Mouse (Mus musculus) thymus, postnatal 10 days (tissue): ENCODE results near the gene Nynrin.

Source experiments
- DNase-seq, 2 experiments: peaks; one replicate each; pipeline ENCODE4 v3.0.0; 2021; ENCODE audit warnings: low spot score in 2 of 2

Gene Nynrin

DNA sequence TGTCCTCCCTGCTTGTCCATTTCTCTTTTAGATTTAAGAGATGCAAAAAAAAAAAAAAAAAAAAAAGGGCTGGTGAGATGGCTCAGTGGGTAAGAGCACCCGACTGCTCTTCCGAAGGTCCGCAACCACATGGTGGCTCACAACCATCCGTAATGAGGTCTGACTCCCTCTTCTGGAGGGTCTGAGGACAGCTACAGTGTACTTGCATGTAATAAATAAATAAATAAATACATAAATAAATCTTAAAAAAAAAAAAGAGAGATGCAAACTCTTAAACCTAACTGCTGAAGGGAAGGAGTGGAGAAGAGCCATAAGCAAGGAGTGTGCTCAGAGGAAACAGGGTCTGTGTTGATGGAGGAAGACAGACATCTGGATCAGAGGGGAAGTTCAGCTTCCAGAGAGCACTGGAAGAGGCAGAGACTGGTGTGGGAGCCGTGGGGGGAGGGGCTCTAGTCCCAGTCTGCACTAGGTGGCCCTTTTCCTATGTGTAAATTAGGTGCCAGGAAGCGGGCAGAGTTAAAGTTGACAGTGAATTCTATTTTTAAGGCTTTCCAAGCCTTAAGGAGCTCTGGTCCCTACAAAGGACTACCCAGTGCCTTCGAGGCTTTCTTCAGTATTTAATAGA is 24.6 kb downstream of the Nynrin start:
- no peak for DNase-seq

DNA sequence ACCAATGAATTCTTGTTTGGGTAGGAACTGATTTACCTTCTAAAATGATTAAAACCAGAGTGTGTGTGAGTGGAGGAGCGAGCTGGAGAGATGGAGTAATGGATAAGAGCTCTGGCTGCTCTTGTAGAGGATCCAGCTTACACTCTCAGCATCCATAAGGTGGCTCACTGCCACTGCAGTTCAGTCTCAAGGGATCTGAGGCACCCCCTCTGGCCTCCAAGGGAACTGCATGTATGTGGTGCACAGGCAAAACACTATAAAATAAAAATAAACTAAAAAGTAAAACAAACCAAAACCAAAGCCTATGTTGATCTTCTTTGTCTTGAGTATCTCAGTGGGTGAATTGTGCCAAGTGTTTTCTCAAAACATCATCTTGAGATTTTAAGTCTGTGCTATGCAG is 25.8 kb downstream of the Nynrin start:
- DNase-seq, result peak; percentile 64 to 82

DNA sequence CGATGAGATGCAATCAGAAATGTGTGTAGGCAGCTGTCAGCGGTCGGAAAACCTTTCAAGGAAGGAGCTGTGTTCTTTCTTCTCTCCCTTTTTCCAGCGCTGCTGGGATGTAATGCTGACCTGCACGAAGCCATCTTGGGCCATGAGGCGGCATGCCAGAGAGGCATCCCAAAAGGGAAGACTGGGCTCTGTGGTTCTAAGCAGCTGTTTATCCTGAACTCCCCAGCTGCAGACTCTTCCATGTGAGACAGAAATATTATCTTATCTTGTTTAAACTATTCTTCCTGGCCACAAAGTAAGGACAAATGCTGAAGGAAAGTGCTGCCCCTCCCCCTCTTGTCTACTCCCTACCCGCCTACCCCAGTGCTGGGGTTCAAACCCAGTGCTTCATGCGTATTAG is 27.2 kb downstream of the Nynrin start:
- DNase-seq, result no peak

DNA sequence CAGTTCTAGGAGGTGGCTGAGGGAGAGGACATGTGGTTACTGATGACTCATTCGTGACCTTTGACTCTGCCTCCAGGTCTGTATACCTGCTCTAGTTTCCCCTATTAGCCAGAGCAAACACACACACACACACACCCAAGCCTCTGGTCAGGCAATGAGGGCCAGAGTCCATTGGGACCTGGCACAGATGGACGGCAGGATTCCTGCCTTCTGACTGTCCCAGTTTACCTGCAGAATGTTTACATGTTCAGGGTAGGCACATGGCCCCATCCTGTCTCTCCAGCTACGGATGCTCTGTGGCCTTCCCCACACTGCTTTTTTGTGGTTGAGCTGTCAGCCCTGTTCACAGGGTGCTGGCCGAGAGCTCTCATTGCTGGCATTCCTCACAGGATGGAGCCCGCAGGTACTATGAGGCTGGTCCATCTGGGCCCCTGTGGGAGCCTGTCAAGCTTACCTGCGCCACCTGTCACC is 28.4 kb downstream of the Nynrin start:
- no peak for DNase-seq

DNA sequence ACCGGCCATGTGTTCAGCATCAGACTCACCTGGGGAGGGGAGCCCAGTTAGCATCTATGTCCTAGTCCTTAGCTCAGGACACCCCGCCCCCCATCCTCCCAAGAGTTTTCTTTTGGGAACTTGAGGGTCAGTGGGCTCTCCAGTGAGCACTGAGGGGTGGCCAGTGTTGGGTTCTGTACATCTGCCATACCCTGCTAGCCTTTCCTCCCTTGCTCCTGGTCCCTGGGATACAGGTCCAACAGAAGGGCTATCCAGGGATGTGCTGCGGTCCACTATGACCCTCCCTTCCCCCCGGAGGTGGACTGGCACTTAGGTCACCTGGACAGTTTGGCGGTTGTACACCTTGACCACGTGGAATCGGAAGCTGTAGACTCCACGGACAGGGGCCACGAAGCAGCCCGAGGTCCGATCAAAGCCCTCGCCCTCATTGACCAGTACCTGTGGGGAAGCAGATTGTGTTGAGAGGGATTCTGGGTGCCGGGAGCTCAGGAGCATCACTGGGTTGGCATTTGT is 29.4 kb downstream of the Nynrin start:
- DNase-seq, result no peak

DNA sequence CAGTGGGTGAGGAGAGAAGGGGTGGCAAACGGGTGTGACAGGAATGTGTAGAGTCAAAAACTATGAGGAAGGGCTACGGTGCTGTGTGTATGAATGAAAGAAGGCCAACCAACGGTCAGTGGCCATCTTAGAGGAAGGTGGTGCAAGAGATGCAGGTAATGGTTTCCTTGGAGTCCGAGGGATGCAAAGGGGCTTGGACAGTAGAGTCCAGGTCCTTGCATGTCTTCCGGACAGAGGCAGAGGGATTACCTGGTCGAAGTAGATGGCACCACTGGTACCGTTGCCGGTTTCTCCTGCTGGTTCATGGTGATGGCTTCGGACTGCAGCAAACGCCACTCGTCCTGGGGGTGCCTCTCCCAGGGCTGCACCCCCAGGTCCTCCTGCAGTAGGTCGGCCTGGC is 29.9 kb downstream of the Nynrin start:
- no peak for DNase-seq

DNA sequence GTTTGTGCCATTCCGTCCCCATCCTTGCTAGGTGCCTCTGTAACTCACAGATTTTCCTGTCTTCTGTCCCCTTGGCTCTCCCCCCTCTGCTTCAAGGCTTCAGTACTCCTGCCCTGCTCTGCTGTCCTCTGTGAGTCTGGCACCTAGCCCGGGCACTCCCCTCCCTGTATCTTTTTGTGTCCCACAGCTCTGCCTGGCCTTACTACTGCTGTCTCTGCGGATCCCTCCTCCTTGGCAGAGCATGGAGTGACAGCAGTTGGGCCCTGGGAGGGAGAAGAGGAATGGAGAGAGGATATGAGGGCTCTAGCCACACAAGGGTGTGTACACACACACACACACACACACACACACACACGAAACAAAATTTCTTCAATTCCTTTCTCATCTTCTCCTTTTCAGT is 30.4 kb downstream of the Nynrin start, which contains the start of gene Cbln3:
TSS of gene Cbln3 (minus strand) at position 227 of the 400 bp plus-strand sequence.
- DNase-seq, result no peak

DNA sequence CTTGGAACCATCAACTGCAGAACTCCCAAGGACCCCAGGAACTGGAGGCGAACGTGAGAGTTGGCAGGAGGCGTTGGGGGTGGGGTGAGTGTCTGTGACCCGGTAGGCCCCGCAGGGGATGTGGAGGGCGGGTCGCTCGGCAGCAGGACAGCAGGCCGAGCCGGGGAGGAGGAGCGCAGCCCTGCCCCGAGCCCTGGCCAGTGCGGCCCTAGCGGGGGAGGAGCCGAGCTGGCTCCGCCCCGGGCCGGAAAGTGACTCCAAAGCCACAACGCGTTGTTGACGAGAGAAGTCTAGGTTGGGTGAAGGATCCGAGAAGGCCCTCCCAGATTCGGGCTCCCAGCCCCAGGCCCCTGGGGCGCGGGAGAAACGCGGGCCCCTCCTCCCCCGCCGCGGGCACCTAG is 30.9 kb downstream of the Nynrin start, which contains the start of gene Khnyn:
TSS of gene Khnyn (plus strand) at position 235 of the 401 bp plus-strand sequence.
- peak; percentile 50 to 56 for DNase-seq

DNA sequence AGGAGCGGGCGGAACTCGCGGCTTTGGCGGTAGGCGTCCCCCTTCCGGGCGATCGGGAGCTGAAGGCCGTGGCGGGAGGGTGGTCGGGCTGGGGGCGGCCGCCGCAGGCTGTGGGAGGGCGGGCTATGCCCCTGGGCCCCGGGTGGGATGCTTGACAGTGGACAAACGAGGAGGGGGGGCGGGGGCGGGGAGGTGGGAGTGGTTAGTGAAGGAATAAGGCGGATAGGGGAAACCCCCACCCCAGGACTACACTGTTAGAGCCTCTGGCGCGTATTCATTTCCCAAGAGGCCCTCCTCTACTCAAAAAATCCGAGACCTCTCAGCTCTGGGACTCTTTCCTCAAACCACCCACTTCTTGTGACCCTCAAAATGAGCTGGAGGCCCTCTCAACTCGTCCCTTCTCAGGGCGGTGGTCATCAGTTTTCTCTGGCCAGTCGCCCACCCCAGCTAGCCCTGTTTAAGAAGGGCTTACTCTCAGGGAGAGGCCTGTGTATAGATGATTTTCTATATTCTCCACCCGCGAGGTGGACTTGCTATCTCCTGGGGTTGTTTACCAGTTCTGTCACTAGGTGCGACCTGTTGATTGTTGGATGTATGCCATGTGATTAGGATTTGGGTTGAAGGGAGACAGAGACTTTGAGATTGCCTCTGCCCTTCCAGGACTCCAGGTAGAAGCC is 31.4 kb downstream of the Nynrin start:
- DNase-seq, result no peak

DNA sequence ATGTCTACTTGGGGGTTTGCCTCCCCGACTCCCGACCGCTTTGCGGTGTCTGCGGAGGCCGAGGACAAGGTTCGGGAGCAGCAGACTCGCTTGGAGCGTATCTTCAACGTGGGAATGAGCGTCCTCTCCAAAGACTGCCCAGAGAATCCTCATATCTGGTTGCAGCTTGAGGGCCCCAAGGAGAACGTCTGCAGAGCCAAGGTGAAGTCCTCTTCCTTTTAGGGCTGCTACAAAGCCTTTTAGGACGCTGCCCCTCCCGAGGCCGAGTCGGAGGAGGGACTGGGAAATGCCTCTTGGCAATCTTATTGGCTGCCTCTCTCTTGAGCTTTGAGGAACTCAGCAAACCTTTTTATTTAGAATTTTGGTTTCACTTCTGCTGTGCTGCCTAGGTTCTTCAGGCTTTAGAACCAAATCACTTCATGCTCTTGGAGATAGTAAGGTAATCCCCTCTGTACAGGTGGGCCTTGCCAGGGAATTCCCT is 32.0 kb downstream of the Nynrin start:
- DNase-seq, result peak; percentile 31 to 44

DNA sequence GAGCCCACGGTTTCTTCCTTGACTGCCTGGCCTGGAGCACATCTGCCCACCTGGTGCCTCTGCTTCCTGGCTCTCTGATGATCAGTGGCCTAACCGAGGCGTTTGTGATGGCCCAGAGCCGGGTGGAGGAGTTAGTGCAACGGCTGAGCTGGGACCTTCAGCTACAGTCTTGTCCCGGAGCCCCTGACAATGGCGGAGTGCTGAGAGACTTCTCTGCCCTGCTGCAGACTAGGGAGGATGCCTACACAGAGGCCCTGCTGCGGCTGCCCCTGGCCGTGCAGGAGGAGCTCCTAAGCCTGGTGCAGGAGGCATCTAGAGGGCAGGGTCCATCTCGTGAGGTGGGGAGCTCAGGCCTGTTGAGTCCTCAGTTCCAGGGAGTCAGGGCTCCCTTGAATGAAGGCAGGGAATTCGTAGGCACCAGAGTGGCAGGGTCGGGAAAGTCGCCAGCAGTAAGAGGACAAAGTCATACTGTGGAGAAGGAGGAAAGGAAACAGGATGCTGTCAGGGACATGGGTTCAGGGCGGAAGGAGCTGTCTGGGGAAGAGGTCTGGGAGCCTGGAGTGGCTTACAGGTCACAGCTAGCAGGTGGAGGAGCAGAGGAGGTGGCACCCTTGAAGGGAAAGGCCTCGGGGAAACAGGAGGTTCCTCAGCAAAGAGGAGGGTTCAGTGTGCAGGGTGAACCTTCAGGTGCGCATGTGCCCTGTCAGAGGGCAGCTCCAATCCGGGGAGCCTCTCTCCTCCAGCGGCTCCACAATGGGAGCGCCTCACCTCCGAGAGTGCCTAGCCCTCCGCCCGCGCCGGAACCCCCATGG is 33.0 kb downstream of the Nynrin start:
- no peak for DNase-seq

GRCm38 (mm10) chr14:55897671-55898070 is 43.9 kb downstream of the Nynrin start:
- no peak for DNase-seq

- no peak for DNase-seq
Observed at GRCm38 (mm10) chr14:55898947-55899346, 45.1 kb downstream of the Nynrin start.

DNA sequence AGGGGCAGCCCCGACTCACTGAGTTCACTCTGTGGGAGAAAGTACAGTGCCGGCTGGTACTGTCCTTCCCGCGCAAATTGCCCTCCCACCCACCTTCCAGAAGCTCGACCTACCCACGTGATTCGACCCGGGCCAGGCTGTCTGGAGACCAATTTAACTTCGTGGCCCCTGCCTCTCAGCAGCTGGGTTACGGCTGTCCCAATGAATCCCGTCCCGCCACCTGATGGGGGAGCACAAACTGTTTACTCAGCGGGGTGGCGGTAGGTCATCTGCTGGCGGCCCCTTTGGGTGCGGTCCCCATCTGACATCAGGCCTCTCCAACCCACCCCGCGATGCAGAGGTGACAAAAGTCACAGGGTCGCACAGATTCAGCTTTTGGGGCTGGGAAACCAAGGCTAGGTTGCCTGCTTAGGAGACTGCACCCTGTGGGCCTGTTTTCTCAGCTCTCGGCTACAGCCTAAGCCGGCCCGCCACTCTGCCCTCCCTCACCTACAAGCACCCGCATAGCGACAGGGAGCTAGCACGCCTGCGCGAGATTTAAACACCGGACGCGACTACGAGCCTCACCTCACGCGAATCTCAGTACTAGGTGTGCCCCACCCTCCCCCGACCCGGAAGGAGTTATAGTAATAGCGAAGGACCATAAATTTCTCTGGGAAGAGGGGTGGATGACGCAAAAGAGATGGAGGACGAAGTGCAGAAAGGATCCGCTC is 46.0 kb downstream of the Nynrin start, which contains the start of gene Sdr39u1:
TSS of gene Sdr39u1 (minus strand) at position 593 of the 713 bp plus-strand sequence.
- DNase-seq, result peak; percentile 83 to 84

DNA sequence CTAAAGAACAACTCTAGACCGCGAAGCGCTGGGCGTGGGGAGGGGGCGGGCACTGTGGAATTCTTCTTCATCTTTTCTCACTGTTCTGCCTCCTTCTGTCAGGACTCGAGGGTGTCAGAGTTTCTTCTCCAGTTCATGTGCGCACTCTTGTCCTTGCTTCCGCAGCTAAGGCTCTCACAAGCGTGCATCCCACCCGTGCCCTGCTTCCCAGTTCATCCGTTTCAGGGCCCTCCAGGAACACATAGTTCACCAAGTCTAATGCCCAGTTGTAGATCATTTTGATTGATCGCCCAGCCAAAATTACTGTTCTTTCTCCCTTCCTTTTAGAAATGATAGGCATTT is 46.6 kb downstream of the Nynrin start:
- peak in 1 of 2 experiments; percentile 36 for DNase-seq

GRCm38 (mm10) chr14:55905518-55905917 is 51.7 kb downstream of the Nynrin start:
- no peak for DNase-seq

DNA sequence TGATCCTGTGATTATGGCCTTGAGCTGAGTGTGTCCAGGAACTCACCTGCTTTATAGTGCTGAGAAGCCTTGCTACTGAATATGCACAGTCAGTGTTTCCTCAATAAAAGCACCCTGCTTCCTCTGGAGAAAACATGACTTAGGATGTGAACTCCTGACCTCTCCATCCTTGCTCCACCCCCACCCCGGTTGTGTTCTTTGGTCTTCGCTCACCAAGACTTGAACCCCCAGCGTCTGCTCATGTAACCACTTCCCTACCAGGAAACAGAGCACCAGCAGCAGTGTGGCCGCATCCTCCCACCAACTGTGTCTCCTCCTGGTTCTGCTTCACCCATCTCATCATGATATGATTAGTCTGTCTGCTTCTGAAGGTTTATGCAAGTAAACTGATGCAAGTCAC is 59.6 kb downstream of the Nynrin start:
- DNase-seq, result peak in 1 of 2 experiments; percentile 9

DNA sequence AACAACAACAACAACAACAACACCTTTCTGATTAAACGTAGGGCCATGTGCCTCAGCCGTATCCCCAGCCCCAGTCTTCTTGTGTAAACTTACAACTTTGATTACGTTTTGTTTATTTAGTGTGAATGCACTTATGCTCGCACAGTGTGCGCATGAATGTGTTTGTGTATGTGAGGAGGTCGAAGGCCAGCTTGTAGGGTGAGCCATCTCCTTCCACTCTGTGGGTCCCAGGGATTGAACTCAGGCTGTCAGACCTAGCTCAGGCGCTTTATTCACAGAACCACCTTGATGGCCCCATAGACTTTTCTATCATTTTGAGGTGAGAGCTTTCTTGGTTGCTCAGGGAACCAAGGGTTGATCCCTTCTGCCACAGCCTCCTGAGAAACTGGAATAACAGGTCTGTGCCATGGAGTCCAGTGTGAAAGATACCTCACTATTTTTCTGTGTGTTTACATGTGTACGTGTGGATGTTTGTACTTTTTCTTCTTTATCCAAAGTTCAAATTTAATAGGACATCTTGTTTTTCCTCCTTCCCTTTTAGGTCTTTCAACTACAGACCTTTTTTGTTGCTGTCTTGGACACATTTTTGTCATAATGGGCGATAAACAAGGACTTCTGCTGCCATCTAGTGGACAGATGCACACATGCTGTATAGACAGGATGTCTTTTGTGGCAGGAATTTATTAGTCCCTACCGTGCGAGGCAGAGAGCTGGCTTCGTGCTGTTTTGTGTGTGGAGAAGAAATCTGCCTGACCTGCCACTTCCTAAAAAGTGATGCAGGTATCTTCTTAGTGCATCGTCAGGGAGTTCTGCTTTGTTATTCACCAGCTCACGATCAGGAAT is 64.7 kb downstream of the Nynrin start:
- peak; percentile 39 to 82 for DNase-seq

DNA sequence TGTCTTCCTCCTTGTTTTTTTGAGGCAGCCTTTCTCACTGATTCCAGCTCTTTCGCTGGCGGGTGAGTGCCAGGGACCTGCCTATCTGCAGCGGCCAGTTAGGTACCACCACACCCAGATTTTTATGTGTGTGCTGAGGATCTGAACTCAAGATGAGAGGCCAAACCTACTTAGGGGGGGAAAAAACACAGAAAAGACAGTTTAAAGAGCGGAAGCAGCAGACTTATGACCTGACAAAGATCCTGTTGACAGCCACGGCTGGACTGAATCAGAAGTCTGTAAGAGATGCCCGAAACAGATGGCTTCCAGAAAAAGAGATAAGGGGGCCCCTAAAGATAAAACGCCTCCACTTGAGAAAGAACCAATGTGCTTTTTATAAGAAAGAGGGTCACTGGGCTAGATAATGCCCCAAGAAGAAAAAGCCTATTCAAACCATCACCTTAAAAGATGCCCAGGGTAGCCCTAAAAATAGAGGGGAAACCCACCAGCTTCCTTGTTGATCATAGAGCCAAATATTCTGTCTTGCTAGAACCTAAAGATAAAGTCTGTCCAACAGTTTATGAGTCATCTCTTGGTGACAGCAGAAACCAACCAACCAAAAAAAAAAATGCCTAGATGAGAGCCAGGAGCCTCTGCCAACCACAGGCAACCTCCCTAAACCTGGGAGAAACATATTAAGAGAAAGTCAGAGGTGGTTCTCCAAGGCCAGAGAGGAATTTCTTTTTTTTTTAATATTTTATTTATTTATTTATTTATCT is 68.8 kb downstream of the Nynrin start:
- no peak for DNase-seq
